Mouse (Mus musculus) kidney, embryonic 16.5 days (tissue): ENCODE data around the gene Serpinb1c. TPM values are rescaled to one million over a fixed set of nuclear protein-coding genes. Genes with fewer than 3 reads are reported as not detected.
A peak's percentile ranks its signal among the peaks of the same experiment; 100 is the strongest.
"Not testable (repeated sequence)": the region's sequence is repeated elsewhere in the genome, so short reads cannot be mapped to it uniquely, and the experiment has no call there.

Source experiments
- ATAC-seq: fragments of 200-750 bp; cut with Nextera tagmentation; 2 replicates; pipeline ENCODE4 v1.8.0; 2017; ENCODE audit warnings: moderate TSS enrichment; ENCODE audit not compliant: low FRiP score, low TSS enrichment
- H3K27ac ChIP-seq: fragments of 300-500 bp; sonication (generic); 2 replicates; pipeline ENCODE4 v1.5.1; 2014; ENCODE audit warnings: low read length
- H3K27me3 ChIP-seq: fragments of 300-500 bp; sonication (generic); 2 replicates; pipeline ENCODE4 v1.6.1; 2014; ENCODE audit warnings: low read length, control low read depth, mixed read lengths; ENCODE audit not compliant: insufficient read depth
- H3K36me3 ChIP-seq: fragments of 300-500 bp; sonication (generic); 2 replicates; pipeline ENCODE4 v1.6.1; 2014; ENCODE audit warnings: low read length, control low read depth, mixed read lengths; ENCODE audit not compliant: insufficient read depth
- H3K4me1 ChIP-seq: fragments of 300-500 bp; sonication (generic); 2 replicates; pipeline ENCODE4 v1.6.1; 2014; ENCODE audit warnings: low read length, control low read depth, mixed read lengths; ENCODE audit not compliant: insufficient read depth
- H3K4me2 ChIP-seq: fragments of 300-500 bp; sonication (generic); replicated peaks from 2 replicates; pipeline ENCODE4 v1.6.1; 2014; ENCODE audit warnings: low read depth, low read length
- H3K4me3 ChIP-seq: fragments of 300-500 bp; sonication (generic); 2 replicates; pipeline ENCODE4 v1.5.1; 2014; ENCODE audit warnings: mild to moderate bottlenecking, low read length
- H3K9ac ChIP-seq: fragments of 300-500 bp; sonication (generic); replicated peaks from 2 replicates; pipeline ENCODE4 v1.6.1; 2014; ENCODE audit warnings: low read length
- H3K9me3 ChIP-seq: fragments of 300-500 bp; sonication (generic); 2 replicates; pipeline ENCODE4 v1.6.1; 2016; ENCODE audit warnings: low read length, control low read depth
- WGBS: fragments of 180-500 bp; shearing (Covaris S2); extraction: QIAGEN DNeasy Blood & Tissue Kit; methylation state at CpG from one replicate; pipeline ENCODE4 v1.1.7; 2014; 5-methylcytosine and 5-hydroxymethylcytosine counted together
- polyA plus RNA-seq: library from polyadenylated mRNA; unstranded; fragments of >200 nt; fragmentation: Nextera tagmentation; extraction: Ambion mirVana; gene quantifications from 2 replicates; pipeline ENCODE4 v1.2.1, GENCODE M21; 2015

Serpinb1c gene
- polyA plus RNA-seq, 1 experiment from 2014 or later = not detected

GRCm38 (mm10) chr13:32912770-32913380 is 14.9 kb upstream of the Serpinb1c start:
- no peaks in the 10 kb centered on the region for H3K36me3 ChIP-seq
- H3K9me3 ChIP-seq = no peaks in the 10 kb centered on the region
- H3K27ac ChIP-seq = no peak overlapping the region; the same call in 1 of the 2 replicates
- no peak overlapping the region for H3K4me2 ChIP-seq
- H3K4me3 ChIP-seq = no peak overlapping the region
- H3K4me1 ChIP-seq = no peaks in the 10 kb centered on the region
- peak; percentile 61; the same call in 1 of the 2 replicates for ATAC-seq
- no peaks in the 10 kb centered on the region for H3K27me3 ChIP-seq
- no peak overlapping the region for H3K9ac ChIP-seq

DNA sequence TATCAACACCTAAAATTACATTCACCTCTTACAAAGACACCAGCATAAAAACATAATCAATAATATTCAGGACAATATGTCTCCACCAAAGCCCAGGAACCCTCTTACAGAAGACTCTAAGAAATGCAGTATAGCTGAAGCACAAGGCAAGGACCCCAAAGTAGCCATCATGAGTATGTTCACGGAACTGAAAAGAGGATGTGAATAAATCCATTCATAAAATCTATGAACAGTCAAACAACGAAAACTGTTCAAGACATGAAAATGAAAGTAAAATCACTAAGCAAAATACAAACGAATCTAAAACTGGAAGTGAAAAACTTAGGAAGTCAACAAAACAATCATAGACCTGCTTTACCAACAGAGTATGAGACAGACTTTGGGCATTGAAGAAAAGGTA is 10.2 kb upstream of the Serpinb1c start:
- Histone ChIP-seq H3K36me3 (no peaks in the 10 kb centered on the region), H3K27me3 (no peaks in the 10 kb centered on the region), H3K9me3 (no peaks in the 10 kb centered on the region), H3K4me1 (peaks cover 4% of the 10 kb centered on the region; the same call in 1 of the 2 replicates), H3K4me3 (no peak overlapping the region), H3K27ac (no peak overlapping the region), H3K9ac (no peak overlapping the region), H3K4me2 (no peak overlapping the region)
- WGBS = 88% methylated on average over 3 of the region's 3 CpGs
- no peak for ATAC-seq

DNA sequence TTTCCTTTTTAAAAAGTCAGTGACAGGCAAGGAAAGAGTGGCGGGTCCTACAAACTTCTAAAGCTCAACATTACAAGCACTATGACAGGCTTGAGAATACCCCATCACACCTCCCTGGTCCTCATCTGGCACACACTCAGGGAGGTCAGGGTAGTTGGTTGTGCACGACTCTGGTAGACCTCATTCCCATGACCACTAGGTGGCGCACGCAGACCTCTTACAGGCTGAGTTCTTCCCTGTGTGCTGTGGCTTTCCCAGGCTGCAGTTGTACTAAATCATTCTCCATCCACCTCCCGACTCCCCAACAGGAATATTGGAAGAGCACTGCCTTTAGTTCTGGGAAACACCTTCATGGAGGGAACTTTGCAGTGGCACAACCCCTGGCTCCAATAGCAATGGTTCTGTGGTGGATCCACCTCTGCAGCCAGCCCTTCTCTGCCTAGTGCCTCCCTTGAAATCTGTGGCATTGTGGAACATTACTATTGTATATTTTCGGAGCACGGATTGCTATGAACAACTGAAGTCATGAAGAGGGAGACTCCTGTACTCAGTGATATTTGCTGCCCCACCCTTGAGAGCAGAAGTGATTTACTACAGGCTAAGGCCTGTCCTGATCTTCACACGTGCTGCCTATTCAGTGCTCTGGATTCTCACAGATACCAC is 5.3 kb upstream of the Serpinb1c start:
- Histone ChIP-seq H3K27me3 (no peaks in the 10 kb centered on the region), H3K4me3 (no peak overlapping the region), H3K36me3 (no peaks in the 10 kb centered on the region), H3K9me3 (no peaks in the 10 kb centered on the region), H3K4me2 (no peak overlapping the region), H3K27ac (no peak overlapping the region), H3K9ac (no peak overlapping the region), H3K4me1 (peaks cover 4% of the 10 kb centered on the region; the same call in 1 of the 2 replicates)
- peak; percentile 97 for ATAC-seq
- 28% methylated on average over 8 of the region's 8 CpGs for WGBS

GRCm38 (mm10) chr13:32902481-32903015 is 4.5 kb upstream of the Serpinb1c start:
- 11% methylated on average over 4 of the region's 4 CpGs for WGBS
- H3K4me3 ChIP-seq = no peak overlapping the region

DNA sequence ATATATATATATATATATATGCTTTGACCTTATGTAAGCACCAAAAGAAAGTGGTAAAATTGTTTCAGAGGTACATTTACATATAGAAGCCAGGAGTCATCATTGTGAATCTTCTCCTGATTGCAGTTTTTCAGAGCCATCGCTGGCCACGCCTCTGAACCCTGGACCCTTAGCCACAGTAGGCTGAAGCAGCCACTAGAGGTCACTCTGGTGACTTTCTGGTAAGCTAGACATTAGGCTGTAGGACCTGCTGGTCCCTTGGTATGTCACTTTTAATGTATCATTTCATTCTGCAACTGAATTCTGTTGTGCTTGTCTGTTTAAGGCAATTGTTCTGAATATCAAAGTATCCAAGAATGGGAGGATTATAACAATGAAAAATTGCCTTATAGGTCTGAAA is 2.6 kb upstream of the Serpinb1c start:
- Histone ChIP-seq H3K27me3 (no peaks in the 10 kb centered on the region), H3K36me3 (no peaks in the 10 kb centered on the region), H3K4me1 (peaks cover 4% of the 10 kb centered on the region; the same call in 1 of the 2 replicates), H3K9me3 (no peaks in the 10 kb centered on the region), H3K9ac (no peak overlapping the region), H3K4me2 (no peak overlapping the region), H3K27ac (no peak overlapping the region), H3K4me3 (no peak overlapping the region)
- ATAC-seq = no peak
- WGBS = 25% methylated on average over 2 of the region's 2 CpGs

More at GRCm38 (mm10) chr13:32902481-32903015, 4.5 kb upstream of the Serpinb1c start:
- Histone ChIP-seq H3K27me3 (no peaks in the 10 kb centered on the region), H3K36me3 (no peaks in the 10 kb centered on the region), H3K4me1 (peaks cover 4% of the 10 kb centered on the region; the same call in 1 of the 2 replicates), H3K4me2 (no peak overlapping the region), H3K9ac (no peak overlapping the region), H3K27ac (no peak overlapping the region), H3K9me3 (no peaks in the 10 kb centered on the region)
- ATAC-seq = peak; percentile 78; the same call in 1 of the 2 replicates

GRCm38 (mm10) chr13:32899114-32899513 is 1.1 kb upstream of the Serpinb1c start:
- H3K27ac ChIP-seq, H3K9ac ChIP-seq, H3K4me1 ChIP-seq, H3K4me3 ChIP-seq, ATAC-seq, H3K27me3 ChIP-seq, H3K9me3 ChIP-seq, H3K4me2 ChIP-seq, H3K36me3 ChIP-seq: not testable (repeated sequence)
- no CpG with 5 or more reads among the region's 2 CpGs for WGBS

- no peak overlapping the region for H3K4me3 ChIP-seq
- no peak overlapping the region for H3K27ac ChIP-seq
- no peaks in the 10 kb centered on the region for H3K4me1 ChIP-seq
- H3K9me3 ChIP-seq = no peaks in the 10 kb centered on the region
- no peak overlapping the region for H3K9ac ChIP-seq
- H3K27me3 ChIP-seq = no peaks in the 10 kb centered on the region
- WGBS = 64% methylated on average over 4 of the region's 4 CpGs
- ATAC-seq = no peak
- H3K4me2 ChIP-seq = no peak overlapping the region
- no peaks in the 10 kb centered on the region for H3K36me3 ChIP-seq
These were observed 1.1 kb downstream of the Serpinb1c start for GRCm38 (mm10) chr13:32896931-32897330.

- Histone ChIP-seq H3K27ac (no peak overlapping the region), H3K9ac (no peak overlapping the region), H3K4me3 (no peak overlapping the region), H3K36me3 (no peaks in the 10 kb centered on the region), H3K4me2 (no peak overlapping the region), H3K4me1 (no peaks in the 10 kb centered on the region), H3K9me3 (no peaks in the 10 kb centered on the region), H3K27me3 (no peaks in the 10 kb centered on the region)
- ATAC-seq = no peak
These were observed 13.3 kb downstream of the Serpinb1c start for GRCm38 (mm10) chr13:32884755-32885154.

- Histone ChIP-seq H3K4me2 (no peak overlapping the region), H3K36me3 (no peaks in the 10 kb centered on the region), H3K4me1 (no peaks in the 10 kb centered on the region), H3K9me3 (peaks cover 3% of the 10 kb centered on the region; the same call in 1 of the 2 replicates), H3K27me3 (no peaks in the 10 kb centered on the region), H3K4me3 (no peak overlapping the region), H3K27ac (no peak overlapping the region), H3K9ac (no peak overlapping the region)
- ATAC-seq = no peak
- 88% methylated on average over 1 of the region's 1 CpGs for WGBS
These were observed 24.1 kb downstream of the Serpinb1c start for GRCm38 (mm10) chr13:32873862-32874261.

- no peaks in the 10 kb centered on the region for H3K4me1 ChIP-seq
- ATAC-seq = no peak
- H3K9me3 ChIP-seq = no peaks in the 10 kb centered on the region
- H3K27ac ChIP-seq = no peak overlapping the region
- H3K36me3 ChIP-seq = no peaks in the 10 kb centered on the region
- H3K27me3 ChIP-seq = no peaks in the 10 kb centered on the region
- WGBS = 81% methylated on average over 5 of the region's 5 CpGs
- H3K9ac ChIP-seq = no peak overlapping the region
- no peak overlapping the region for H3K4me2 ChIP-seq
- H3K4me3 ChIP-seq = no peak overlapping the region
These were observed 29.2 kb downstream of the Serpinb1c start for GRCm38 (mm10) chr13:32868843-32869242.
